Mouse (Mus musculus): ENCODE data around the gene Anp32a. TPM values are rescaled to one million over a fixed set of nuclear protein-coding genes. Genes with fewer than 3 reads are reported as not detected.
A peak's percentile ranks its signal among the peaks of the same experiment; 100 is the strongest.

Anp32a gene
- polyA plus RNA-seq, 1 experiment from 2014 or later, result 161 TPM

- no peaks in the 10 kb centered on the region for H3K27me3 ChIP-seq
- no peak overlapping the region for H3K4me3 ChIP-seq
- no peak overlapping the region for H3K4me2 ChIP-seq
- 73% methylated on average over 2 of the region's 2 CpGs for WGBS
- H3K36me3 ChIP-seq, result no peaks in the 10 kb centered on the region
- no peak overlapping the region for H3K27ac ChIP-seq
- H3K9me3 ChIP-seq, result no peaks in the 10 kb centered on the region
- H3K4me1 ChIP-seq, result no peaks in the 10 kb centered on the region
- no peak for ATAC-seq (ENCODE audit: insufficient number of reproducible peaks, low FRiP score, low TSS enrichment, low read depth)
- no peak overlapping the region for H3K9ac ChIP-seq
Measured at GRCm38 (mm10) chr9:62393531-62393930, 52.4 kb downstream of the Anp32a start.

- WGBS, result 59% methylated on average over 2 of the region's 2 CpGs
- ATAC-seq (ENCODE audit: insufficient number of reproducible peaks, low FRiP score, low TSS enrichment, low read depth), result no peak
Measured at GRCm38 (mm10) chr9:62394163-62394562, 53.1 kb downstream of the Anp32a start.

GRCm38 (mm10) chr9:62400531-62401170 lies 59.6 kb downstream of the Anp32a start:
- peaks cover 2% of the 10 kb centered on the region; the same call in 1 of the 2 replicates for H3K4me1 ChIP-seq
- H3K4me3 ChIP-seq, result no peak overlapping the region
- no peaks in the 10 kb centered on the region for H3K9me3 ChIP-seq
- H3K27ac ChIP-seq, result no peak overlapping the region
- WGBS, result 53% methylated on average over 11 of the region's 11 CpGs
- H3K36me3 ChIP-seq, result no peaks in the 10 kb centered on the region
- H3K4me2 ChIP-seq, result no peak overlapping the region
- H3K9ac ChIP-seq, result no peak overlapping the region
- no peaks in the 10 kb centered on the region for H3K27me3 ChIP-seq
- ATAC-seq (ENCODE audit: insufficient number of reproducible peaks, low FRiP score, low TSS enrichment, low read depth), result no peak

More at GRCm38 (mm10) chr9:62394163-62394562, 53.1 kb downstream of the Anp32a start:
- H3K9me3 ChIP-seq, result no peaks in the 10 kb centered on the region
- H3K9ac ChIP-seq, result no peak overlapping the region
- H3K4me3 ChIP-seq, result no peak overlapping the region
- no peak overlapping the region for H3K27ac ChIP-seq
- no peaks in the 10 kb centered on the region for H3K36me3 ChIP-seq
- no peak overlapping the region for H3K4me2 ChIP-seq
- H3K4me1 ChIP-seq, result no peaks in the 10 kb centered on the region
- H3K27me3 ChIP-seq, result no peaks in the 10 kb centered on the region

GRCm38 (mm10) chr9:62401589-62401988 lies 60.5 kb downstream of the Anp32a start:
- no peaks in the 10 kb centered on the region for H3K36me3 ChIP-seq
- ATAC-seq (ENCODE audit: insufficient number of reproducible peaks, low FRiP score, low TSS enrichment, low read depth), result no peak
- H3K27me3 ChIP-seq, result no peaks in the 10 kb centered on the region
- no peak overlapping the region for H3K4me2 ChIP-seq
- no peak overlapping the region for H3K9ac ChIP-seq
- WGBS, result 68% methylated on average over 1 of the region's 1 CpGs
- no peaks in the 10 kb centered on the region for H3K9me3 ChIP-seq
- peaks cover 2% of the 10 kb centered on the region; the same call in 1 of the 2 replicates for H3K4me1 ChIP-seq
- no peak overlapping the region for H3K4me3 ChIP-seq
- H3K27ac ChIP-seq, result no peak overlapping the region

GRCm38 (mm10) chr9:62406423-62407013 lies 65.4 kb downstream of the Anp32a start:
- H3K36me3 ChIP-seq, result no peaks in the 10 kb centered on the region
- no peak for ATAC-seq (ENCODE audit: insufficient number of reproducible peaks, low FRiP score, low TSS enrichment, low read depth)
- H3K4me2 ChIP-seq, result no peak overlapping the region
- H3K9ac ChIP-seq, result no peak overlapping the region
- H3K27ac ChIP-seq, result no peak overlapping the region
- H3K27me3 ChIP-seq, result no peaks in the 10 kb centered on the region
- H3K4me1 ChIP-seq, result no peaks in the 10 kb centered on the region
- no peak overlapping the region for H3K4me3 ChIP-seq
- H3K9me3 ChIP-seq, result no peaks in the 10 kb centered on the region
- 87% methylated on average over 7 of the region's 7 CpGs for WGBS

GRCm38 (mm10) chr9:62407357-62408146 lies 66.5 kb downstream of the Anp32a start:
- 67% methylated on average over 5 of the region's 5 CpGs for WGBS
- no peak overlapping the region for H3K4me3 ChIP-seq
- ATAC-seq (ENCODE audit: insufficient number of reproducible peaks, low FRiP score, low TSS enrichment, low read depth), result no peak
- no peaks in the 10 kb centered on the region for H3K27me3 ChIP-seq
- H3K9me3 ChIP-seq, result no peaks in the 10 kb centered on the region
- H3K4me2 ChIP-seq, result no peak overlapping the region
- no peaks in the 10 kb centered on the region for H3K4me1 ChIP-seq
- H3K27ac ChIP-seq, result no peak overlapping the region
- H3K9ac ChIP-seq, result no peak overlapping the region
- H3K36me3 ChIP-seq, result no peaks in the 10 kb centered on the region

- Histone ChIP-seq H3K9ac (no peak overlapping the region), H3K36me3 (no peaks in the 10 kb centered on the region), H3K4me1 (peaks cover 26% of the 10 kb centered on the region), H3K4me2 (no peak overlapping the region), H3K27ac (no peak overlapping the region), H3K4me3 (no peak overlapping the region), H3K27me3 (no peaks in the 10 kb centered on the region), H3K9me3 (no peaks in the 10 kb centered on the region)
- WGBS, result 61% methylated on average over 5 of the region's 5 CpGs
- no peak for ATAC-seq (ENCODE audit: insufficient number of reproducible peaks, low FRiP score, low TSS enrichment, low read depth)
Measured at GRCm38 (mm10) chr9:62418742-62419141, 77.6 kb downstream of the Anp32a start.

GRCm38 (mm10) chr9:62420261-62420917 lies 79.3 kb downstream of the Anp32a start:
- WGBS, result 61% methylated on average over 10 of the region's 10 CpGs
- Histone ChIP-seq H3K27ac (no peak overlapping the region), H3K27me3 (no peaks in the 10 kb centered on the region), H3K9ac (0 out of 2 replicates have a peak overlapping the region, but pooled peaks have one; percentile 7), H3K9me3 (no peaks in the 10 kb centered on the region), H3K36me3 (peaks cover 6% of the 10 kb centered on the region; the same call in 1 of the 2 replicates), H3K4me2 (peak overlapping the region; percentile 32; the same call in 1 of the 2 replicates), H3K4me3 (no peak overlapping the region), H3K4me1 (peaks cover 20% of the 10 kb centered on the region)
- no peak for ATAC-seq (ENCODE audit: insufficient number of reproducible peaks, low FRiP score, low TSS enrichment, low read depth)

GRCm38 (mm10) chr9:62421027-62421426 lies 79.9 kb downstream of the Anp32a start:
- H3K4me1 ChIP-seq, result peaks cover 16% of the 10 kb centered on the region
- ATAC-seq (ENCODE audit: insufficient number of reproducible peaks, low FRiP score, low TSS enrichment, low read depth), result peak; percentile 35; the same call in 1 of the 2 replicates
- H3K9ac ChIP-seq, result 0 out of 2 replicates have a peak overlapping the region, but pooled peaks have one; percentile 7
- H3K4me2 ChIP-seq, result peak overlapping the region; percentile 32
- no peaks in the 10 kb centered on the region for H3K9me3 ChIP-seq
- no peaks in the 10 kb centered on the region for H3K27me3 ChIP-seq
- peaks cover 6% of the 10 kb centered on the region; the same call in 1 of the 2 replicates for H3K36me3 ChIP-seq
- peak overlapping the region; percentile 26 for H3K4me3 ChIP-seq
- 3% methylated on average over 13 of the region's 13 CpGs for WGBS
- no peak overlapping the region for H3K27ac ChIP-seq

- Histone ChIP-seq H3K4me3 (no peak overlapping the region), H3K36me3 (peaks cover 6% of the 10 kb centered on the region; the same call in 1 of the 2 replicates), H3K4me1 (peaks cover 11% of the 10 kb centered on the region), H3K27ac (no peak overlapping the region), H3K9me3 (no peaks in the 10 kb centered on the region), H3K27me3 (no peaks in the 10 kb centered on the region), H3K4me2 (no peak overlapping the region), H3K9ac (no peak overlapping the region)
- no peak for ATAC-seq (ENCODE audit: insufficient number of reproducible peaks, low FRiP score, low TSS enrichment, low read depth)
- WGBS, result 94% methylated on average over 6 of the region's 6 CpGs
Measured at GRCm38 (mm10) chr9:62421911-62422310, 80.8 kb downstream of the Anp32a start.

- Histone ChIP-seq H3K4me1 (peaks cover 11% of the 10 kb centered on the region), H3K36me3 (peaks cover 6% of the 10 kb centered on the region; the same call in 1 of the 2 replicates), H3K27ac (no peak overlapping the region), H3K4me2 (no peak overlapping the region), H3K27me3 (no peaks in the 10 kb centered on the region), H3K4me3 (no peak overlapping the region), H3K9me3 (no peaks in the 10 kb centered on the region), H3K9ac (no peak overlapping the region)
- 88% methylated on average over 10 of the region's 10 CpGs for WGBS
- ATAC-seq (ENCODE audit: insufficient number of reproducible peaks, low FRiP score, low TSS enrichment, low read depth), result no peak
Measured at GRCm38 (mm10) chr9:62422926-62423325, 81.8 kb downstream of the Anp32a start.

Data from limb, embryonic 15.5 days (tissue).